Mouse (Mus musculus) lung, postnatal 14 days (tissue): ENCODE measurements around the gene Gm20696.
A peak's percentile ranks its signal among the peaks of the same experiment; 100 is the strongest.

Experiments used
- DNase-seq: peaks from one replicate; pipeline ENCODE4 v3.0.0; 2021

Gene Gm20696

GRCm38 (mm10) chr6:99663232-99663631, 3.4 kb downstream of the Gm20696 start:
- no peak for DNase-seq

- DNase-seq: no peak
These were observed 6.2 kb downstream of the Gm20696 start for GRCm38 (mm10) chr6:99660443-99660842.

GRCm38 (mm10) chr6:99658586-99658985, 8.0 kb downstream of the Gm20696 start:
- DNase-seq: no peak

- no peak for DNase-seq
These were observed 10.5 kb downstream of the Gm20696 start for GRCm38 (mm10) chr6:99656088-99656487.

GRCm38 (mm10) chr6:99655488-99655887, 11.1 kb downstream of the Gm20696 start:
- no peak for DNase-seq

GRCm38 (mm10) chr6:99654343-99654742, 12.3 kb downstream of the Gm20696 start:
- DNase-seq: no peak

- DNase-seq: no peak
These were observed 14.3 kb downstream of the Gm20696 start for GRCm38 (mm10) chr6:99652341-99652740.

- DNase-seq: no peak
These were observed 17.3 kb downstream of the Gm20696 start for GRCm38 (mm10) chr6:99649307-99649706.

- no peak for DNase-seq
These were observed 20.3 kb downstream of the Gm20696 start for GRCm38 (mm10) chr6:99646344-99646743.

- no peak for DNase-seq
These were observed 21.7 kb downstream of the Gm20696 start for GRCm38 (mm10) chr6:99644876-99645275.

- DNase-seq: no peak
These were observed 22.2 kb downstream of the Gm20696 start for GRCm38 (mm10) chr6:99644386-99644785.

GRCm38 (mm10) chr6:99643439-99644199, 23.0 kb downstream of the Gm20696 start:
- DNase-seq: peak; percentile 76

- no peak for DNase-seq
These were observed 29.1 kb downstream of the Gm20696 start for GRCm38 (mm10) chr6:99637456-99637855.

GRCm38 (mm10) chr6:99636801-99637200, 29.8 kb downstream of the Gm20696 start:
- no peak for DNase-seq

GRCm38 (mm10) chr6:99636121-99636520, 30.5 kb downstream of the Gm20696 start:
- DNase-seq: no peak

- DNase-seq: peak; percentile 47
These were observed 34.2 kb downstream of the Gm20696 start for GRCm38 (mm10) chr6:99632121-99632980.

- DNase-seq: no peak
These were observed 35.0 kb downstream of the Gm20696 start for GRCm38 (mm10) chr6:99631637-99632036.

- DNase-seq: no peak
These were observed 36.7 kb downstream of the Gm20696 start for GRCm38 (mm10) chr6:99629726-99630458.

GRCm38 (mm10) chr6:99626347-99626746, 40.2 kb downstream of the Gm20696 start:
- no peak for DNase-seq

- no peak for DNase-seq
These were observed 40.8 kb downstream of the Gm20696 start for GRCm38 (mm10) chr6:99625803-99626202.

GRCm38 (mm10) chr6:99625306-99625705, 41.3 kb downstream of the Gm20696 start:
- no peak for DNase-seq

- DNase-seq: no peak
These were observed 42.1 kb downstream of the Gm20696 start for GRCm38 (mm10) chr6:99624542-99624941.

GRCm38 (mm10) chr6:99623641-99624040, 43.0 kb downstream of the Gm20696 start:
- DNase-seq: peak; percentile 25
